Mouse (Mus musculus) stomach, postnatal 0 days (tissue): Measurements from ENCODE around the gene Wwox. TPM values are rescaled to one million over a fixed set of nuclear protein-coding genes. Genes with fewer than 3 reads are reported as not detected.

Source experiments
- ATAC-seq: fragments of 200-750 bp; cut with Nextera tagmentation; 2 replicates; pipeline ENCODE4 v1.8.0; 2017; ENCODE audit not compliant: low FRiP score, low TSS enrichment
- DNase-seq: peaks from one replicate; pipeline ENCODE4 v3.0.0-alpha.2; 2016; ENCODE audit warnings: low spot score
- H3K27ac ChIP-seq: fragments of 300-500 bp; sonication (generic); replicated peaks from 2 replicates; pipeline ENCODE4 v1.5.1; 2014; ENCODE audit warnings: mild to moderate bottlenecking, control low read depth
- H3K27me3 ChIP-seq: fragments of 300-500 bp; sonication (generic); 2 replicates; pipeline ENCODE4 v1.6.1; 2014; ENCODE audit warnings: low read length; ENCODE audit not compliant: control insufficient read depth, insufficient read depth
- H3K36me3 ChIP-seq: fragments of 300-500 bp; sonication (generic); 2 replicates; pipeline ENCODE4 v1.6.1; 2014; ENCODE audit warnings: low read length, mixed read lengths; ENCODE audit not compliant: control insufficient read depth, insufficient read depth
- H3K4me1 ChIP-seq: fragments of 300-500 bp; sonication (generic); replicated peaks from 2 replicates; pipeline ENCODE4 v1.6.1; 2014; ENCODE audit warnings: antibody characterized with exemption; ENCODE audit not compliant: control insufficient read depth, insufficient read depth
- H3K4me2 ChIP-seq: fragments of 300-500 bp; sonication (generic); replicated peaks from 2 replicates; pipeline ENCODE4 v1.6.1; 2014; ENCODE audit warnings: low read depth, mild to moderate bottlenecking, control low read depth, moderate library complexity
- H3K4me3 ChIP-seq: fragments of 300-500 bp; sonication (generic); 2 replicates; pipeline ENCODE4 v1.5.1; 2014; ENCODE audit warnings: low read depth, low read length, control low read depth
- H3K9ac ChIP-seq: fragments of 300-500 bp; sonication (generic); 2 replicates; pipeline ENCODE4 v1.6.1; 2014; ENCODE audit warnings: mild to moderate bottlenecking, low read length, control low read depth, mixed read lengths
- H3K9me3 ChIP-seq: fragments of 300-500 bp; sonication (generic); 2 replicates; pipeline ENCODE4 v1.6.1; 2016; ENCODE audit warnings: low read length; ENCODE audit not compliant: control insufficient read depth
- CTCF ChIP-seq: IDR thresholded peaks from 2 replicates; pipeline ENCODE4 v1.5.1; 2016; ENCODE audit warnings: antibody characterized with exemption, low read depth, mild to moderate bottlenecking, moderate library complexity
- EP300 ChIP-seq: optimal IDR thresholded peaks from 2 replicates; pipeline ENCODE3; 2016; ENCODE audit warnings: antibody characterized with exemption
- WGBS: fragments of 180-500 bp; shearing (Covaris S2); extraction: QIAGEN DNeasy Blood & Tissue Kit; methylation state at CpG from one replicate; pipeline ENCODE4 v1.1.7; 2014; 5-methylcytosine and 5-hydroxymethylcytosine counted together
- polyA plus RNA-seq: library from polyadenylated mRNA; unstranded; fragments of >200 nt; fragmentation: Nextera tagmentation; extraction: Ambion mirVana; gene quantifications from 2 replicates; pipeline ENCODE4 v1.2.1, GENCODE M21; 2015

Wwox gene
- polyA plus RNA-seq, 1 experiment from 2014 or later: 9.2 TPM

DNA sequence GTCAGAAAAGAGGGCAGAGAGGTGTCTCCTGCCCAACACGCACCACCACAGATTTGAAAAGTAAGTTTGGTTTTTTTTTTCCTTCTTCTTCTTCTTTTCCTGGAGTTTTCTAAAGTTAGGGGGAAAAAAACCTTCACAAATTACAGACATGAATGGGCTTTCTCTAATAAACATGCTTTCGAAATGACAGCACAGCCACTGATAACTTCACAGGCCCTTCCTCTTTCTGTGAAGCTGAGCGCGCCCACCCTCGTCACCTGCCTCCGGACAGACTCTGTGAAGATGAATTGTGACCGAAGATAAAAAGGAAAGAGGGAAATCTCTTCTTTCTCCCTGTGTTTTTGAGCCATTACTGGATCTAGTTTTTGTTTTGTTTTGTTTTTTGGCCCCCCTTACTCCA is 469.1 kb downstream of the Wwox start:
- Histone ChIP-seq H3K9me3 (no peaks in the 10 kb centered on the region), H3K27ac (no peak overlapping the region), H3K27me3 (no peaks in the 10 kb centered on the region), H3K9ac (no peak overlapping the region), H3K4me2 (no peak overlapping the region), H3K36me3 (no peaks in the 10 kb centered on the region), H3K4me1 (no peaks in the 10 kb centered on the region), H3K4me3 (no peak overlapping the region)
- DNase-seq (no peak), ATAC-seq (no peak)
- no peak for TF ChIP-seq CTCF
- TF ChIP-seq EP300: no peak
- WGBS: 85% methylated on average over 7 of the region's 7 CpGs

DNA sequence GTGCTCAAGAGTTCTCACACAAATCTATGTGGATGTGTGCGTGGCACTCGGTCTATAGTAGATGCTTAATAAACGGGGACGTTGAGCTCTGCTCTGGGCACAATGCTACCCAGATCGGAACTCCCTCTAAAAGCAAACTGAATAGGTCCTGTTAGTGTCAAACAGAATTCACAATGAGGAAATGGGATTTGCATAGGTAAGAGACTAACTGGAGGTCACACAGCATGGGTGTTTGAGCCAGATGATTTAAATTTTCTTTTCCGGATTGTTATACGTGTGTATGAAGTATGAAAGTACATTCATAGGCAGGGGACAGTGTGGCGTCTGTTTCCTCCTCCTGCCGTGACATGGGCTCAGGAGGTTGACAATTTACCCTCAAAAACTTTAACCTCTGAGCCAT is 469.7 kb downstream of the Wwox start:
- no peaks in the 10 kb centered on the region for H3K9me3 ChIP-seq
- 77% methylated on average over 9 of the region's 9 CpGs for WGBS

DNA sequence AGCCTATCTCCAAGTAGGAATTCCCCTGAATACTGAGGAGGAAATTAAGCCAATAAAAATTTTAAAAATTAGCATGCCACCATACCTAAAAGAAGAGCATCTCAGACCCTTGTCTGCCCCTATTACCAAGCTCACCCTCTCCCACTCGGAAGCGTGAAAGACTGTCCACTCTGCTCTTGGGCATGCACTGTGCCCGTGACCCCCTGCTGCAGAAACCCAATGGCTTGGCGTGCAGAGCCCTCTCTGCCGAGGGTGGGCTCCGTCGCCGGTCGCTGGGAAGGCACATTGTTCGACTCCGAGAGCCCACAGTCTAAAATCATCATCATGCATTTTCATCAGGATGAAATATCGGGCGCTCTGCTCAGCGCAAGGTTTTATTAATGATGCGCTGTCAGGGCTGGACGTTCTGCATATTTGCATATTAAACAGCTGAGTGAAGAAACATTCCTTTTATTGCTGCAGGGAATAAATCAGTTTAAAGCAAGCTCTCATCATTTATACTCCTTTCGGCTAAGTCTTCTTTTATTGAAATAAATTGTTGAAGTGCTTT is 471.7 kb downstream of the Wwox start:
- no peaks in the 10 kb centered on the region for H3K4me1 ChIP-seq
- WGBS: 84% methylated on average over 17 of the region's 17 CpGs
- no peak overlapping the region for H3K4me2 ChIP-seq
- no peak overlapping the region for H3K4me3 ChIP-seq
- H3K27ac ChIP-seq: no peak overlapping the region
- no peak for DNase-seq
- H3K9me3 ChIP-seq: no peaks in the 10 kb centered on the region
- H3K9ac ChIP-seq: no peak overlapping the region
- no peaks in the 10 kb centered on the region for H3K36me3 ChIP-seq
- no peaks in the 10 kb centered on the region for H3K27me3 ChIP-seq
- TF ChIP-seq CTCF (no peak), EP300 (no peak)
- no peak for ATAC-seq

More for the DNA sequence above, 469.7 kb downstream of the Wwox start:
- no peak overlapping the region for H3K27ac ChIP-seq
- no peak for TF ChIP-seq EP300
- TF ChIP-seq CTCF: no peak
- no peaks in the 10 kb centered on the region for H3K4me1 ChIP-seq
- no peak for DNase-seq
- H3K4me2 ChIP-seq: no peak overlapping the region
- H3K36me3 ChIP-seq: no peaks in the 10 kb centered on the region
- no peaks in the 10 kb centered on the region for H3K27me3 ChIP-seq
- H3K4me3 ChIP-seq: no peak overlapping the region
- no peak for ATAC-seq
- no peak overlapping the region for H3K9ac ChIP-seq

DNA sequence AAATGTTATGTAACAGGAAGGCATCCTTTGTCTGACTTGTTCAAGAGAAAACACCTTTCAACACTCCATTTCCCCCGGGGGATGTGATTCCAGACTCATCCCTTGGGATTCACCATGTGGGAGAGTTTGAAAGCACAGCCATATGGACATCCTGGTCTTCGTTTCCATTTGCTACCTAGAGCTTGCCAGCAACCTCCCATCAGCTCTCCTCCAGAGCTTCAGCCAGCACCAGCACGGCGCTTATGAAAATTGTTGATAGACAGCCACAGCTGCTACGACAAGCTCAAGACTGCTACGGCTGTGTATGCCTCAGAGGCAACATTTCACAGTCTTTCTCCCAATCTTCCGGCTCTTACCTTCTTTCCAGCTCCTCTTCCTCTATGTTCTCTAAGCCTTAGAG is 484.2 kb downstream of the Wwox start:
- 63% methylated on average over 7 of the region's 7 CpGs for WGBS
- DNase-seq (no peak), ATAC-seq (no peak)
- TF ChIP-seq CTCF (no peak), EP300 (no peak)
- Histone ChIP-seq H3K27me3 (no peaks in the 10 kb centered on the region), H3K36me3 (no peaks in the 10 kb centered on the region), H3K27ac (no peak overlapping the region), H3K9ac (no peak overlapping the region), H3K4me2 (no peak overlapping the region), H3K4me3 (no peak overlapping the region), H3K9me3 (no peaks in the 10 kb centered on the region), H3K4me1 (no peaks in the 10 kb centered on the region)

DNA sequence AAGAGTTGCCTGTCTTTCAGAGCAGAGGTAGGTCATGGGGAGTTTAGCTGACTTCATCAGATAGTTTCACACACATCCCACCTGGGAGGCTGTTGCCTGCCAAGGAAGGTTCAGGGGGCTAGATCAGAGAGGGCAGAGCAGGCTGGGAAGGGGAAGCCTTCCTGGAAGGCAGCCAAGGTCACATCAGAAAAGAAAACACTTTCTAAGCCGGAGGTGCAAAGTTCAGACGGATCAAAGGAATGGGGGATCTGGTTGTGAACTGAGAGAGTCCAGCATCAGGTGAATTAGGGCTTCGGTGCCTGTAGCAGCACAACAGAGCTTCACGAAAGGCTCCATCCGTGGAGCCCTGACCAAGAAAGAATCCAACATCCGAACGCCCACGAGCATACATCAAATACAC is 488.0 kb downstream of the Wwox start:
- no peak for DNase-seq
- H3K4me2 ChIP-seq: no peak overlapping the region
- H3K9ac ChIP-seq: no peak overlapping the region
- ATAC-seq: peak; percentile 38; the same call in 1 of the 2 replicates
- H3K36me3 ChIP-seq: no peaks in the 10 kb centered on the region
- no peaks in the 10 kb centered on the region; the same call in 1 of the 2 replicates for H3K4me1 ChIP-seq
- H3K27me3 ChIP-seq: no peaks in the 10 kb centered on the region
- no peak for TF ChIP-seq EP300
- TF ChIP-seq CTCF: no peak
- H3K27ac ChIP-seq: no peak overlapping the region
- H3K4me3 ChIP-seq: no peak overlapping the region
- H3K9me3 ChIP-seq: no peaks in the 10 kb centered on the region
- 41% methylated on average over 8 of the region's 8 CpGs for WGBS

DNA sequence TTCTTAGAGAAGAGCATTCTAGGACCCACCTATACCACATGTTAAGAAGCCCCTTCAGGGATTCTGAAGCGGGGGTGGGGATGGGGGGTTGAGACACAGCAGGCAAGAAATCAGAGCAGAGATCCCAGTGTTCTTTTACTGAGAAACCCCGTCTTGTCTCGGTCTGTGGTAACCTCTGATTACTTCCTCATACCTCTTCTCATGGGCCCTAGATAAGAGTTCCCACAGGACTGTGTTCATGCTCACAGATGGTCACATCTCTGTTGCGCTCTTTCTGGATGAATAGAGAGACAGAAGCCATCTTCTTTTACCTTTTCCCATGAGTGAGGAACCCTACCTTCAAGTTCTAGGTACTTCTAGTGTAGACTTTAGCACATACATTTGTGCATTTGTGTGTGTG is 488.5 kb downstream of the Wwox start:
- no peak overlapping the region for H3K9ac ChIP-seq
- H3K36me3 ChIP-seq: no peaks in the 10 kb centered on the region
- no peak overlapping the region for H3K4me3 ChIP-seq
- no peak overlapping the region for H3K27ac ChIP-seq
- no peaks in the 10 kb centered on the region; the same call in 1 of the 2 replicates for H3K4me1 ChIP-seq
- H3K27me3 ChIP-seq: no peaks in the 10 kb centered on the region
- TF ChIP-seq EP300 (no peak), CTCF (no peak)
- H3K9me3 ChIP-seq: no peaks in the 10 kb centered on the region
- no peak for ATAC-seq
- no peak for DNase-seq
- H3K4me2 ChIP-seq: no peak overlapping the region
- 66% methylated on average over 4 of the region's 4 CpGs for WGBS
